Comparison of ENCODE assay signal across 10 mouse cellular contexts in the genomic region with DNA sequence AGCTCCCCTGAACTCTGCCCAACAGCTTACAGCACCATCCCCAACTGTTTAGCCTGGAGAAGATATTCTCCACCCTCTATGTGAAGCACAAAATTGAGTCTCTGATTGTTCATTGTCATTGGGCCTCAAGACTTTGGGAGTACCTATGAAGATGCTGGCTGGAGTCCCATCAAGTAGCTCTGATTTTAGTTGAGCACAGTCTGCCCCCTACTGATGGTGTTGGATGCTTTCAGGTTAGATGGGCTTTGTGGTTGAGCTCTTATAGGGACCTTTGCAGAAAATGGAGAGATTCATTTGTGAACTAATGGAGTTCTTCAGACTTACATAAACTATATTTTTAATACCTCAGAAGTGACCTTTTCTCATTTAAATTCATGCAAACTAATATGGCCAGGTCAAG.
DNase-seq lines count a peak whose midpoint lies in the region; ATAC-seq and TF ChIP-seq lines count a peak whose summit lies in the region.
"Had no signal": no experiment of that assay in that cellular context is flagged by ENCODE, and none has a peak within 500 bp of the region (broad histone marks: within the 10 kb centered on the region; RNA-seq: fewer than 3 reads in every experiment).

No protein-coding gene starts in this region.

- H3K36me3 ChIP-seq in midbrain, postnatal 0 days (ENCODE audit: insufficient read depth, low read length): no peaks in the 10 kb centered on the region
- H3K36me3 ChIP-seq in midbrain, embryonic 15.5 days (replicated peaks): no peaks in the 10 kb centered on the region
- H3K36me3 ChIP-seq: midbrain, embryonic 12.5 days had no signal

- no peak for ATAC-seq in midbrain, postnatal 0 days (ENCODE audit: low FRiP score)
- ATAC-seq in midbrain, embryonic 15.5 days (replicated peaks): no peak
- ATAC-seq in common myeloid progenitor, adult 5-6 weeks (replicated peaks; ENCODE audit: low read depth, poor library complexity, severe bottlenecking): peak; percentile 65; the same call in 1 of the 2 replicates

- TF ChIP-seq CTCF in gastrocnemius, adult 2 months (IDR thresholded peaks at IDR 0.05): peak; percentile 51
- TF ChIP-seq CTCF in midbrain, postnatal 0 days (IDR thresholded peaks at IDR 0.05): peak; percentile 38

- no peak for DNase-seq in gastrocnemius, adult 2 months
- DNase-seq in gastrocnemius, postnatal 10 days: no peak
- peak; percentile 45 for DNase-seq in midbrain, postnatal 0 days (ENCODE audit: low spot score)
- DNase-seq in thymus, postnatal 14 days: peak; percentile 55
- no peak for DNase-seq in ovary, adult 18-20 months (ENCODE audit: low spot score)
- no peak for DNase-seq in adrenal gland, adult 8-10 months

- no peaks in the 10 kb centered on the region for H3K27me3 ChIP-seq in midbrain, postnatal 0 days (ENCODE audit: insufficient read depth, low read length)
- H3K27me3 ChIP-seq in midbrain, embryonic 15.5 days (replicated peaks): no peaks in the 10 kb centered on the region
- H3K27me3 ChIP-seq: midbrain, embryonic 12.5 days had no signal

- H3K27ac ChIP-seq in gastrocnemius, adult 2 months: no peak overlapping the region
- no peak overlapping the region for H3K27ac ChIP-seq in midbrain, postnatal 0 days (ENCODE audit: low read depth, low read length)
- H3K27ac ChIP-seq in midbrain, embryonic 15.5 days: no peak overlapping the region
- H3K27ac ChIP-seq: midbrain, embryonic 12.5 days had no signal

- H3K4me2 ChIP-seq in midbrain, postnatal 0 days (ENCODE audit: low read depth, low read length, poor library complexity, severe bottlenecking): no peak overlapping the region
- H3K4me2 ChIP-seq in midbrain, embryonic 15.5 days: no peak overlapping the region
- H3K4me2 ChIP-seq: midbrain, embryonic 12.5 days had no signal

- H3K4me3 ChIP-seq in gastrocnemius, adult 2 months: no peak overlapping the region
- H3K4me3 ChIP-seq in midbrain, postnatal 0 days (ENCODE audit: low read depth, low read length): no peak overlapping the region
- no peak overlapping the region for H3K4me3 ChIP-seq in midbrain, embryonic 15.5 days
- H3K4me3 ChIP-seq: erythroblast, embryonic 14.5 days; midbrain, embryonic 12.5 days had no signal

- no peak overlapping the region for H3K9ac ChIP-seq in midbrain, postnatal 0 days (replicated peaks; ENCODE audit: low read length, poor library complexity, severe bottlenecking)
- no peak overlapping the region for H3K9ac ChIP-seq in midbrain, embryonic 15.5 days
- H3K9ac ChIP-seq: midbrain, embryonic 12.5 days had no signal

- intact Hi-C loops in gastrocnemius, adult 2 months (cut with DNase I): loop anchor here (10.0 kb wide), 1 partner anchor 277 kb away; no protein-coding TSS in a partner anchor

- H3K4me1 ChIP-seq in midbrain, postnatal 0 days (ENCODE audit: insufficient read depth, low read length): no peaks in the 10 kb centered on the region
- H3K4me1 ChIP-seq in midbrain, embryonic 15.5 days: no peaks in the 10 kb centered on the region
- H3K4me1 ChIP-seq: midbrain, embryonic 12.5 days had no signal

- no peaks in the 10 kb centered on the region for H3K9me3 ChIP-seq in midbrain, postnatal 0 days (ENCODE audit: low read length)
- H3K9me3 ChIP-seq in midbrain, embryonic 15.5 days: no peaks in the 10 kb centered on the region
- H3K9me3 ChIP-seq: midbrain, embryonic 12.5 days had no signal

Comparison
In these comparisons a context has a peak if more than half of its experiments do, and no peak if none do; other contexts are left out.
1. DNase-seq: peak in midbrain, postnatal 0 days (single experiment) and thymus, postnatal 14 days (single experiment); none in gastrocnemius, adult 2 months (single experiment), gastrocnemius, postnatal 10 days (single experiment), ovary, adult 18-20 months (single experiment) and adrenal gland, adult 8-10 months (single experiment).